Mouse (Mus musculus) CH12.LX (cell line): Measurements from ENCODE around the gene Slc22a4. TPM values are rescaled to one million over a fixed set of nuclear protein-coding genes. Genes with fewer than 3 reads are reported as not detected.

Experiments
- DNase-seq: peaks from one replicate; pipeline ENCODE4 v3.0.0-alpha.2; 2013; ENCODE audit errors: extremely low read depth
- H3K27ac ChIP-seq: 2 replicates; pipeline ENCODE4 v1.5.1; 2012; ENCODE audit warnings: low read depth, mild to moderate bottlenecking, control low read depth, moderate library complexity; ENCODE audit not compliant: insufficient read depth
- H3K27me3 ChIP-seq: replicated peaks from 2 replicates; pipeline ENCODE3; 2012; ENCODE audit warnings: inconsistent platforms
- H3K36me3 ChIP-seq, 2 experiments: replicated peaks in 1 of 2; 2 replicates each; pipeline versions ENCODE3 to v1.6.1; 2012; ENCODE audit warnings: inconsistent platforms in 1 of 2, low read length in 1 of 2, mild to moderate bottlenecking in 1 of 2, mixed read lengths in 1 of 2, moderate library complexity in 1 of 2; ENCODE audit not compliant: control insufficient read depth in 1 of 2, insufficient read depth in 1 of 2
- H3K4me1 ChIP-seq, 2 experiments: 2 replicates each; pipeline ENCODE4 v1.6.1; 2012; ENCODE audit warnings: inconsistent platforms in 1 of 2, moderate library complexity in 1 of 2; ENCODE audit not compliant: insufficient read depth in 2 of 2, control insufficient read depth in 1 of 2
- H3K4me2 ChIP-seq: 2 replicates; pipeline ENCODE4 v1.6.1; 2012; ENCODE audit warnings: low read depth, mild to moderate bottlenecking, control low read depth; ENCODE audit not compliant: poor library complexity, insufficient read depth, severe bottlenecking
- H3K4me3 ChIP-seq, 3 experiments: fragments of 150-350 bp in 1 of 3; sonication (generic) in 1 of 3; replicated peaks in 1 of 3; 2 replicates each; pipeline versions ENCODE3 to v1.5.1; 2011 to 2012; ENCODE audit warnings: low read depth in 2 of 3, low read length in 2 of 3, mild to moderate bottlenecking in 2 of 3, moderate library complexity in 2 of 3, control low read depth in 1 of 3, improper control_type of control experiment in 1 of 3, inconsistent platforms in 1 of 3, mixed read lengths in 1 of 3; ENCODE audit not compliant: poor library complexity in 1 of 3
- H3K79me2 ChIP-seq: replicated peaks from 2 replicates; pipeline ENCODE4 v1.6.1; 2012; ENCODE audit warnings: mild to moderate bottlenecking, moderate library complexity; ENCODE audit not compliant: control insufficient read depth, poor library complexity, insufficient read depth, severe bottlenecking; ENCODE audit errors: extremely low read depth
- H3K9ac ChIP-seq: 2 replicates; pipeline ENCODE4 v1.6.1; 2012; ENCODE audit warnings: low read depth, mild to moderate bottlenecking, control low read depth, moderate library complexity; ENCODE audit not compliant: insufficient read depth
- H3K9me3 ChIP-seq: replicated peaks from 2 replicates; pipeline ENCODE3; 2012; ENCODE audit warnings: low read length, inconsistent platforms, mixed read lengths
- BHLHE40 ChIP-seq: IDR thresholded peaks from 2 replicates; pipeline ENCODE4 v1.6.1; 2011; ENCODE audit warnings: mild to moderate bottlenecking, low read depth, low read length, improper control_type of control experiment
- CHD1 ChIP-seq: IDR thresholded peaks from 2 replicates; pipeline ENCODE4 v1.6.1; 2012; ENCODE audit warnings: low read depth, low read length, improper control_type of control experiment, inconsistent platforms
- CTCF ChIP-seq, 2 experiments: IDR thresholded peaks in 1 of 2; conservative IDR thresholded peaks in 1 of 2; 2 replicates each; pipeline ENCODE4 v1.5.1; 2011 to 2012; ENCODE audit warnings: low read depth in 2 of 2, low read length in 2 of 2, improper control_type of control experiment in 1 of 2, inconsistent platforms in 1 of 2, mild to moderate bottlenecking in 1 of 2, moderate library complexity in 1 of 2
- E2F4 ChIP-seq: IDR thresholded peaks from 2 replicates; pipeline ENCODE4 v1.6.1; 2011; ENCODE audit warnings: low read depth, low read length, improper control_type of control experiment; ENCODE audit not compliant: insufficient replicate concordance
- ELF1 ChIP-seq: IDR thresholded peaks from 2 replicates; pipeline ENCODE4 v1.6.1; 2014; ENCODE audit warnings: low read depth, mild to moderate bottlenecking, inconsistent platforms, low read length, improper control_type of control experiment
- ETS1 ChIP-seq: conservative IDR thresholded peaks from 2 replicates; pipeline ENCODE4 v1.6.1; 2012; ENCODE audit warnings: low read depth, mild to moderate bottlenecking, inconsistent platforms, low read length, improper control_type of control experiment, moderate library complexity
- HCFC1 ChIP-seq: IDR thresholded peaks from 2 replicates; pipeline ENCODE4 v1.6.1; 2012; ENCODE audit warnings: low read depth, mild to moderate bottlenecking, inconsistent platforms, low read length, improper control_type of control experiment
- IRF4 ChIP-seq: IDR thresholded peaks from 2 replicates; pipeline ENCODE4 v1.6.1; 2014; ENCODE audit warnings: low read depth, mild to moderate bottlenecking, inconsistent platforms, low read length, improper control_type of control experiment
- JUN ChIP-seq: IDR thresholded peaks from 2 replicates; pipeline ENCODE4 v1.6.1; 2011; ENCODE audit warnings: low read depth, mild to moderate bottlenecking, low read length, improper control_type of control experiment, moderate library complexity; ENCODE audit not compliant: insufficient read depth
- JUND ChIP-seq: conservative IDR thresholded peaks from 2 replicates; pipeline ENCODE4 v1.6.1; 2011; ENCODE audit warnings: low read depth, low read length, improper control_type of control experiment
- KAT2A ChIP-seq: IDR thresholded peaks from 2 replicates; pipeline ENCODE4 v1.6.1; 2012; ENCODE audit warnings: low read length, improper control_type of control experiment, inconsistent platforms; ENCODE audit not compliant: insufficient replicate concordance
- MAFK ChIP-seq: IDR thresholded peaks from 2 replicates; pipeline ENCODE4 v1.6.1; 2011; ENCODE audit warnings: low read length, improper control_type of control experiment; ENCODE audit not compliant: insufficient replicate concordance
- MAZ ChIP-seq: IDR thresholded peaks from 2 replicates; pipeline ENCODE4 v1.6.1; 2012; ENCODE audit warnings: low read depth, mild to moderate bottlenecking, inconsistent platforms, low read length, improper control_type of control experiment, moderate library complexity
- MEF2A ChIP-seq: IDR thresholded peaks from 2 replicates; pipeline ENCODE4 v1.6.1; 2014; ENCODE audit warnings: low read depth, mild to moderate bottlenecking, inconsistent platforms, low read length, improper control_type of control experiment, borderline replicate concordance
- MYC ChIP-seq: IDR thresholded peaks from 2 replicates; pipeline ENCODE4 v1.6.1; 2011; ENCODE audit warnings: low read depth, mild to moderate bottlenecking, improper control_type of control experiment, low read length
- NELFE ChIP-seq: IDR thresholded peaks from 2 replicates; pipeline ENCODE4 v1.6.1; 2011; ENCODE audit warnings: low read depth, low read length, improper control_type of control experiment
- NRF1 ChIP-seq: IDR thresholded peaks from 2 replicates; pipeline ENCODE4 v1.6.1; 2014; ENCODE audit warnings: low read depth, mild to moderate bottlenecking, inconsistent platforms, low read length, improper control_type of control experiment, moderate library complexity
- PAX5 ChIP-seq: IDR thresholded peaks from 2 replicates; pipeline ENCODE4 v1.6.1; 2012; ENCODE audit warnings: low read length, inconsistent platforms, mixed read lengths
- POLR2A ChIP-seq: IDR thresholded peaks from 2 replicates; pipeline ENCODE4 v1.6.1; 2011; ENCODE audit warnings: low read depth, mild to moderate bottlenecking, improper control_type of control experiment, low read length
- RAD21 ChIP-seq: IDR thresholded peaks from 2 replicates; pipeline ENCODE4 v1.6.1; 2011; ENCODE audit warnings: low read depth, mild to moderate bottlenecking, low read length, improper control_type of control experiment, moderate library complexity
- SIN3A ChIP-seq: IDR thresholded peaks from 2 replicates; pipeline ENCODE4 v1.6.1; 2012; ENCODE audit warnings: low read length, improper control_type of control experiment, inconsistent platforms
- SMC3 ChIP-seq: IDR thresholded peaks from 2 replicates; pipeline ENCODE4 v1.6.1; 2011; ENCODE audit warnings: low read depth, low read length, improper control_type of control experiment
- TBP ChIP-seq: conservative IDR thresholded peaks from 2 replicates; pipeline ENCODE4 v1.6.1; 2011; ENCODE audit warnings: low read depth, low read length, improper control_type of control experiment
- TCF12 ChIP-seq: IDR thresholded peaks from 2 replicates; pipeline ENCODE4 v1.6.1; 2014; ENCODE audit warnings: low read depth, mild to moderate bottlenecking, inconsistent platforms, low read length, improper control_type of control experiment
- UBTF ChIP-seq: IDR thresholded peaks from 2 replicates; pipeline ENCODE4 v1.6.1; 2012; ENCODE audit warnings: low read depth, mild to moderate bottlenecking, inconsistent platforms, low read length, improper control_type of control experiment, moderate library complexity
- USF1 ChIP-seq: IDR thresholded peaks from 2 replicates; pipeline ENCODE4 v1.6.1; 2014; ENCODE audit warnings: low read depth, mild to moderate bottlenecking, inconsistent platforms, low read length, improper control_type of control experiment
- ZC3H11A ChIP-seq: IDR thresholded peaks from 2 replicates; pipeline ENCODE4 v1.6.1; 2012; ENCODE audit warnings: low read depth, mild to moderate bottlenecking, inconsistent platforms, low read length, improper control_type of control experiment
- ZMIZ1 ChIP-seq: IDR thresholded peaks from 2 replicates; pipeline ENCODE4 v1.6.1; 2012; ENCODE audit warnings: low read depth, mild to moderate bottlenecking, inconsistent platforms, low read length, improper control_type of control experiment
- ZNF384 ChIP-seq: IDR thresholded peaks from 2 replicates; pipeline ENCODE4 v1.6.1; 2012; ENCODE audit warnings: low read depth, low read length, improper control_type of control experiment, inconsistent platforms
- dilution Hi-C: fragments of 300-500 bp; cut with MboI; formaldehyde crosslinking; loops from 2 replicates; pipeline ENCODE4 v1.14.3; 2020; ENCODE audit warnings: low sequenced_read_pairs; ENCODE audit not compliant: extremely low pct_unique_long_range_greater_than_20kb, extremely low pct_ligation_motif_present
- in situ Hi-C: fragments of 300-500 bp; cut with MboI; formaldehyde crosslinking; loops from 3 replicates; pipeline ENCODE4 v1.14.3; 2019; ENCODE audit warnings: low sequenced_read_pairs, low pct_ligation_motif_present, low pct_unique_long_range_greater_than_20kb, mixed read lengths
- polyA plus RNA-seq: library from polyadenylated mRNA; unstranded; fragments of >175 nt; gene quantifications from 2 replicates; pipeline ENCODE4 v1.2.1, GENCODE M21; 2012; ENCODE audit warnings: low read depth; ENCODE audit not compliant: insufficient read length
- total RNA-seq, 2 experiments: library from RNA; depleted of rRNA; stranded (reverse); fragments of 300-350 nt in 1 of 2; fragments of >200 nt in 1 of 2; gene quantifications; 2 replicates each; pipeline ENCODE4 v1.2.3; 2012 to 2014

Gene Slc22a4
- total and polyA plus RNA-seq, 3 experiments = not detected

DNA sequence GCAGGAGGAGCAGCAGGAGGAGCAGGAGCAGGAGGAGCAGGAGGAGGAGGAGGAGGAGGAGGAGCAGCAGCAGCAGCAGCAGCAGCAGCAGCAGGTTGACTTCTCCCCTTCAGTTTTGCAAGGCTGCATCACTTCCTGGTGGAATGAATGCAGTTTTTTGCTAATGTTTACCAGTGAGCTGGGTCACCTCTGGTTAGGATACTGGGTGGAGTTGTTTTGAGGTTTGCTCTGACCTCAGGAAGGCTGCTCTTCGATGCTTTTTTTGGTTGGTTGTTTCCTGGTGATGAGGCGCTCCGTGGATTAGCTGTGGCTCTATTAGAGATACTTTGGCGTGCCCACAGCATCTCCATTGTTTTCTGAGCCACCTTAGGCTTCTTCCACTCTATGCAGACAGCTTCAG, 10.3 kb downstream of the Slc22a4 start:
- Histone ChIP-seq H3K9ac (no peak overlapping the region), H3K79me2 (no peaks in the 10 kb centered on the region), H3K9me3 (no peaks in the 10 kb centered on the region), H3K27me3 (peaks cover 10% of the 10 kb centered on the region), H3K4me3 (no peak overlapping the region), H3K4me1 (no peaks in the 10 kb centered on the region), H3K27ac (no peak overlapping the region), H3K36me3 (no peaks in the 10 kb centered on the region), H3K4me2 (no peak overlapping the region)
- in situ Hi-C loops (no loop called here), dilution Hi-C loops (no loop called here)
- DNase-seq = no peak
- TF ChIP-seq USF1 (no peak), SIN3A (no peak), TBP (no peak), MEF2A (no peak), ZMIZ1 (no peak), ELF1 (no peak), ZNF384 (no peak), MAFK (no peak), NELFE (no peak), POLR2A (no peak), SMC3 (no peak), KAT2A (no peak), ETS1 (no peak), HCFC1 (no peak), CHD1 (no peak), CTCF (conservative IDR thresholded peaks at IDR 0.05 in 1 of 2, IDR thresholded peaks at IDR 0.05 in 1 of 2; ENCODE audit: low read depth in 2 of 2, low read length in 2 of 2) (no peak), IRF4 (no peak)

DNA sequence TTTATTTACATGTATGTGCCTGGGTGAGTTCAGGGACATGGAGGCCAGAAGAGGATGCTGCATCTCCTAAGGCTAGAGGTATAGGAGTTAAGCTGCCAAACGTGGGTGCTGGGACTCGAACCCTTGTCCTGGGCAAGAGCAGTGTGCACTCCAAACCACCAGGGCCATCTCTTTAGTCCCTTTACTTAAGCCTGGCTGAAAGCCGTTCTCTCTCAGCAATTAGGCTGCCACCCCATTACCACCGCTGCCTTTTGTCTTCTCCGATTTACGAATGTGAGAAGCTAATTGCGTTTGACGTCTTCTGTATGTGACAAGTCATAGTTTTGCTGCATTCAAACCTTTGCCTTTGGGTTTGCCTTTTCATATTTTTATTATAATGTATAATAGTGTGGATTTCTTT, 11.8 kb downstream of the Slc22a4 start:
- H3K27ac ChIP-seq = no peak overlapping the region
- no peak overlapping the region for H3K4me2 ChIP-seq
- no peaks in the 10 kb centered on the region for H3K36me3 ChIP-seq
- H3K79me2 ChIP-seq = no peaks in the 10 kb centered on the region
- no peak overlapping the region for H3K4me3 ChIP-seq
- no peak overlapping the region for H3K9ac ChIP-seq
- no peaks in the 10 kb centered on the region for H3K4me1 ChIP-seq
- DNase-seq = no peak
- no peak for TF ChIP-seq ETS1
- no peak for TF ChIP-seq NRF1
- TF ChIP-seq MAZ = no peak
- no peak for TF ChIP-seq PAX5
- TF ChIP-seq TCF12 = no peak
- no peak for TF ChIP-seq BHLHE40
- TF ChIP-seq IRF4 = no peak
- no peak for TF ChIP-seq JUN
- no peak for TF ChIP-seq TBP
- no peak for TF ChIP-seq KAT2A
- no peak for TF ChIP-seq MYC
- no peak for TF ChIP-seq ZC3H11A
- TF ChIP-seq JUND = no peak
- TF ChIP-seq UBTF = no peak
- no peak for TF ChIP-seq RAD21
- TF ChIP-seq E2F4 = no peak
- TF ChIP-seq, all 38 proteins: peak for 0
- dilution Hi-C loops (no loop called here), in situ Hi-C loops (no loop called here)
- Histone ChIP-seq H3K27me3 (peaks cover 14% of the 10 kb centered on the region), H3K9me3 (no peaks in the 10 kb centered on the region)
